Mouse (Mus musculus) lung, embryonic 16.5 days (tissue): ENCODE measurements around the gene Gramd4. TPM values are rescaled to one million over a fixed set of nuclear protein-coding genes. Genes with fewer than 3 reads are reported as not detected.
"Not testable (repeated sequence)": the region's sequence is repeated elsewhere in the genome, so short reads cannot be mapped to it uniquely, and the experiment has no call there.

Experiments used
- ATAC-seq: fragments of 200-750 bp; cut with Nextera tagmentation; 2 replicates; pipeline ENCODE4 v1.8.0; 2017; ENCODE audit warnings: low read depth, mild to moderate bottlenecking, moderate library complexity
- H3K27ac ChIP-seq: fragments of 300-500 bp; sonication (generic); 2 replicates; pipeline ENCODE4 v1.5.1; 2014; ENCODE audit warnings: mild to moderate bottlenecking, control low read depth, low read length
- H3K27me3 ChIP-seq: fragments of 300-500 bp; sonication (generic); 2 replicates; pipeline ENCODE4 v1.6.1; 2014; ENCODE audit warnings: low read depth, low read length, mixed read lengths; ENCODE audit not compliant: control insufficient read depth, insufficient read depth
- H3K36me3 ChIP-seq: fragments of 300-500 bp; sonication (generic); 2 replicates; pipeline ENCODE4 v1.6.1; 2014; ENCODE audit warnings: low read length; ENCODE audit not compliant: control insufficient read depth, insufficient read depth
- H3K4me1 ChIP-seq: fragments of 300-500 bp; sonication (generic); replicated peaks from 2 replicates; pipeline ENCODE4 v1.6.1; 2014; ENCODE audit warnings: low read length, mixed read lengths; ENCODE audit not compliant: control insufficient read depth, insufficient read depth
- H3K4me2 ChIP-seq: fragments of 300-500 bp; sonication (generic); 2 replicates; pipeline ENCODE4 v1.6.1; 2014; ENCODE audit warnings: low read depth, low read length, control low read depth
- H3K4me3 ChIP-seq: fragments of 300-500 bp; sonication (generic); 2 replicates; pipeline ENCODE4 v1.5.1; 2014; ENCODE audit warnings: mild to moderate bottlenecking, low read length, control low read depth
- H3K9ac ChIP-seq: fragments of 300-500 bp; sonication (generic); 2 replicates; pipeline ENCODE4 v1.6.1; 2014; ENCODE audit warnings: low read length, control low read depth
- H3K9me3 ChIP-seq: fragments of 300-500 bp; sonication (generic); 2 replicates; pipeline ENCODE4 v1.6.1; 2016; ENCODE audit warnings: low read length; ENCODE audit not compliant: control insufficient read depth
- WGBS: fragments of 180-500 bp; shearing (Covaris S2); extraction: QIAGEN DNeasy Blood & Tissue Kit; methylation state at CpG from one replicate; pipeline ENCODE4 v1.1.7; 2014; 5-methylcytosine and 5-hydroxymethylcytosine counted together
- polyA plus RNA-seq: library from polyadenylated mRNA; unstranded; fragments of >200 nt; fragmentation: Nextera tagmentation; extraction: Ambion mirVana; gene quantifications from 2 replicates; pipeline ENCODE4 v1.2.1, GENCODE M21; 2015

Gramd4 gene
- polyA plus RNA-seq, 1 experiment from 2014 or later = 11.2 TPM

DNA sequence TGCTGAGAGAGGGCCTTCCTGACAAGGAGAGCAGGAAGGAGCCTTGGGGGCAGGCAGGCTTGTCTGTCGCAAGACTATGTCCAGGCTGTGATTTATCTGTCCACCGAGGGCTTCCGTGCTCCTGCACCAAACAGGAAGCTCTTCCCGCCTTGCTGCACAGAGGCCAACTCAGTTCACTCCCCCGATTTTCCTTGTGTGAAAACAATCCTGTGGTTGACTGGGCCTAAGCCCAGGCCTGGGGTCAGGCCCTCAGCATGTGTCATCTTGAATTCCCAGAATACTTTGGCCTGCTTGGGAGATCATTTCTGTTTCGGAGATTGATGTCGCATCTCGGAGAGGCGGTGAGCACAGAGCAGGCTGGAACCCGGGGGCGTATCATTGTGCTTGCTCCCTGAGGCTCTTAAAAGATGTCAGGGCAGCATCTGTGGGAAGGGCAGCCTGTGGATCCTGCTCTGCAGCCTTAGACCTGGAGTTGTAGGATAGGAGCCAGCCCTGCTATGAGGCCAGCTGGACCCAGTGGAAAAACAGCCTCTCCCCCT, 32.6 kb downstream of the Gramd4 start:
- Histone ChIP-seq H3K36me3 (no peaks in the 10 kb centered on the region), H3K9ac (0 out of 2 replicates have a peak overlapping the region, but pooled peaks have one; percentile 12), H3K27ac (peak overlapping the region; percentile 68), H3K4me2 (no peak overlapping the region), H3K4me1 (peaks cover 59% of the 10 kb centered on the region), H3K4me3 (no peak overlapping the region), H3K27me3 (no peaks in the 10 kb centered on the region), H3K9me3 (no peaks in the 10 kb centered on the region)
- WGBS = 37% methylated on average over 11 of the region's 11 CpGs
- ATAC-seq = peak; percentile 72

DNA sequence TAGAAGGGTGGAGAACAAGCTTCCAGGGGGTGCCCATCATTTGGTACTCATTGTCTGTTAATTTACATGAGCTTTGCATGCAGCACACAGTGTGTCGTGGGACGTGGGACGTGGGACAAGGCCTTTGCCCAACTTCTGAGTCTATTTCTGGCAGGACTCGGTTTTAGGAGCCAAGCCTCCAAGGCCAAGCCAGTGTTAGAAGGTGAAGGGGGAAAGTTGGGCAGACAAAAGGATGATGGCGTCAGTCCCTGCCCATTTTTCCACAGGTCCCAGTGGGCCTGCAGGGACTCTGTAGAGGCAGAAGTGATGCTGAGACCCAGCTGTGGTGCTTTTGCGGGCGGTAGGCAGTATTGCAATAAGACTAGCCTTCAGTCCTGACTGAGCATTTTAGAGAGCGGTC, 33.1 kb downstream of the Gramd4 start:
- peaks cover 54% of the 10 kb centered on the region for H3K4me1 ChIP-seq
- H3K27me3 ChIP-seq = no peaks in the 10 kb centered on the region
- no peak overlapping the region for H3K4me3 ChIP-seq
- H3K9me3 ChIP-seq = no peaks in the 10 kb centered on the region
- 0 out of 2 replicates have a peak overlapping the region, but pooled peaks have one; percentile 12 for H3K9ac ChIP-seq
- peak overlapping the region; percentile 68 for H3K27ac ChIP-seq
- no peaks in the 10 kb centered on the region for H3K36me3 ChIP-seq
- no peak for ATAC-seq
- no peak overlapping the region for H3K4me2 ChIP-seq
- WGBS = 87% methylated on average over 8 of the region's 8 CpGs

- no peak for ATAC-seq
Measured at GRCm38 (mm10) chr15:86091201-86091997, 33.9 kb downstream of the Gramd4 start.

DNA sequence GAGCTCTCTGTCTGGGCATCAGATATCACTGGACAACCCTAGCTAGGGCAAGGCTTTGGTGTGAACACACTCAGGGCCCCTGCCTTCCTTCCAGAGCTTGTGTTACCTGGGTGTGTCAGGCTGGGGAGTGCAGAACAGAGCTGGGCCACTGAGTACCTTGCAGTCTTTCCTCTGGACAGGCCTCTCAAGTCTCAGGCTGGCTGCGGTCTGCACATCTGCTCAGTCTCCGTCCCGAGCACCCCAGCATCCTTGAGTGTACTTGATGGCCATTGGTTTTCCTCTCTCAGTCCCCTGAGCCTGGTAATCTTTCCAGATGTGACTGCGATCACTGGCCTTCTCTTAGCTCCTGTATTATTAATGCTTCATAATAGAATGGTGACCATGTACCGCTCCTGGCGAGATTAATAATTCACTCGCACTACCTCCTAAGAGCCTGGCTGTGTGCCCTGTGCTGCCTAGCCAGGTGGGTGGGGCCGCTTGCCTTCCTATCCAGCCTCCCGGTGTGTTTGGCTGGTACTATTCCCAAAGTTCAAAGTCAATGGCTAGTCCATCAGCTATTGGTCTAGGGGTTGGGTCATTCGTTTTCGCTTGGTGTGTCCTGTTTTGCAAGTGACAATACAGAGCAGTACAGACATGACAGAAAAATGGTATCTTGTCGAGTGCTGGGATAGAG, 34.6 kb downstream of the Gramd4 start:
- peak overlapping the region; percentile 33 for H3K9ac ChIP-seq
- H3K36me3 ChIP-seq = no peaks in the 10 kb centered on the region
- H3K9me3 ChIP-seq = no peaks in the 10 kb centered on the region
- H3K4me2 ChIP-seq = no peak overlapping the region
- 70% methylated on average over 12 of the region's 12 CpGs for WGBS
- H3K27me3 ChIP-seq = no peaks in the 10 kb centered on the region
- peaks cover 38% of the 10 kb centered on the region for H3K4me1 ChIP-seq
- peak overlapping the region; percentile 59 for H3K27ac ChIP-seq
- ATAC-seq = peak; percentile 48; the same call in 1 of the 2 replicates
- no peak overlapping the region for H3K4me3 ChIP-seq

More at GRCm38 (mm10) chr15:86091201-86091997, 33.9 kb downstream of the Gramd4 start:
- 90% methylated on average over 23 of the region's 23 CpGs for WGBS
- Histone ChIP-seq H3K9ac (peak overlapping the region; percentile 33), H3K4me2 (no peak overlapping the region), H3K27ac (peak overlapping the region; percentile 59), H3K9me3 (no peaks in the 10 kb centered on the region), H3K4me3 (no peak overlapping the region), H3K36me3 (no peaks in the 10 kb centered on the region), H3K4me1 (peaks cover 45% of the 10 kb centered on the region), H3K27me3 (no peaks in the 10 kb centered on the region)

GRCm38 (mm10) chr15:86093236-86093635, 35.7 kb downstream of the Gramd4 start:
- H3K4me3 ChIP-seq = no peak overlapping the region
- no peak overlapping the region for H3K4me2 ChIP-seq
- no peak overlapping the region for H3K9ac ChIP-seq
- no peak for ATAC-seq
- H3K27ac ChIP-seq = peak overlapping the region; percentile 28; the same call in 1 of the 2 replicates
- 94% methylated on average over 1 of the region's 1 CpGs for WGBS
- no peaks in the 10 kb centered on the region for H3K36me3 ChIP-seq
- H3K4me1 ChIP-seq = peaks cover 29% of the 10 kb centered on the region
- H3K9me3 ChIP-seq = no peaks in the 10 kb centered on the region
- no peaks in the 10 kb centered on the region for H3K27me3 ChIP-seq

DNA sequence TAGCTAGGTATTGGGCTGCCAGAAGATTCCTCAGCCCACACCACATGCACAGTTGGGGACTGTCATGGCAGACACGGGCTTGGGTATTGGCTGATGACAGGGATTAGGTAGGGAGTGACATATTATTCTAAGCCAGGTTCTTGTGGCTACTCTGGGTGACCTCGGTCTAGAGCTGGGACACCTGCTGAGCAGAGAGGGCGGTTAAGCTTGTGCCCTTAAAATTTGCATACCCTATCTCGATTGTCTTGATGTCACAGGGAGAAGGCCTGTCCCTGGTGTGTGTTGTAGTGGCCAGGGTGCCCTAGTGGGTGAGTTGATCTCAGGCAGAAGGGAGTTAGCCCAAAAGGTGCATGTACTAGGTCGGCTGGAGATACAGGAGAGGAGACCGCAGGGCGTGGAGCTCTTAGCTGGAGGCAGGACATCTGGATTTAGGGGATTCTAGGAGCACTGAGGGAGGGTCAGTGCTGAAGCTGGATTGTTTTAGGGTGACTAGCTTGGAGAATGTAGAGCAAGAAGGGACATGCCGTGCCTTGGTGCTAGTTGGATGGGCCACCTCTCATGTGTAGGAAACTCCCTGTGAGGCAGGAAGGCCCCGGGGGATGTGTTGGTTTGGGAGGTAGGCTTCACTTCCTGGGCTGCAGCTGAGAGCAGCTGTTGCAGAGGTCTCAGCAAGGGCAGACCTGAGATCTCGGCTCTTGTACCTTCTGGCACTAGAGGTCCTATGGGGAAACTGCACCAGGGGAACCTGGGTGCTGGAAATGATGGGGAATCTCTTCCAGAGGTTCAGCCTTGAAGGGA, 37.0 kb downstream of the Gramd4 start:
- no peak overlapping the region for H3K4me2 ChIP-seq
- no peaks in the 10 kb centered on the region for H3K27me3 ChIP-seq
- no peak overlapping the region for H3K4me3 ChIP-seq
- no peaks in the 10 kb centered on the region for H3K9me3 ChIP-seq
- WGBS = 69% methylated on average over 10 of the region's 10 CpGs
- no peaks in the 10 kb centered on the region for H3K36me3 ChIP-seq
- no peak overlapping the region for H3K9ac ChIP-seq
- peaks cover 23% of the 10 kb centered on the region for H3K4me1 ChIP-seq
- no peak overlapping the region for H3K27ac ChIP-seq
- no peak for ATAC-seq

- H3K27ac ChIP-seq = peak overlapping the region; percentile 45; the same call in 1 of the 2 replicates
- WGBS = 77% methylated on average over 17 of the region's 17 CpGs
- ATAC-seq = no peak
- H3K36me3 ChIP-seq = no peaks in the 10 kb centered on the region
- H3K4me1 ChIP-seq = peaks cover 13% of the 10 kb centered on the region
- no peak overlapping the region for H3K9ac ChIP-seq
- no peak overlapping the region for H3K4me2 ChIP-seq
- H3K4me3 ChIP-seq = no peak overlapping the region
- no peaks in the 10 kb centered on the region for H3K27me3 ChIP-seq
- H3K9me3 ChIP-seq = no peaks in the 10 kb centered on the region
Measured at GRCm38 (mm10) chr15:86095722-86096603, 38.5 kb downstream of the Gramd4 start.

- H3K27me3 ChIP-seq, H3K9ac ChIP-seq, H3K4me3 ChIP-seq, ATAC-seq, H3K36me3 ChIP-seq, H3K9me3 ChIP-seq, H3K4me1 ChIP-seq, H3K4me2 ChIP-seq: not testable (repeated sequence)
- 79% methylated on average over 5 of the region's 5 CpGs for WGBS
- peak overlapping the region; percentile 45; the same call in 1 of the 2 replicates for H3K27ac ChIP-seq
Measured at GRCm38 (mm10) chr15:86096604-86097020, 39.1 kb downstream of the Gramd4 start.
